Mouse (Mus musculus) liver, adult (tissue): Measurements from ENCODE around the gene Gm17304.

Experiments used
- GATA4 ChIP-seq: IDR thresholded peaks from 2 replicates; pipeline ENCODE4 v1.6.1; 2014; ENCODE audit warnings: mild to moderate bottlenecking, low read length; ENCODE audit not compliant: insufficient replicate concordance

Gm17304 gene

GRCm38 (mm10) chr5:106608798-106609197, at the start of gene Gm17304:
TSS of gene Gm17304 (plus strand) at chr5:106609098.
- no peak for TF ChIP-seq GATA4

GRCm38 (mm10) chr5:106560631-106561498, 48.0 kb upstream of the Gm17304 start:
- no peak for TF ChIP-seq GATA4

GRCm38 (mm10) chr5:106561499-106561822, 47.4 kb upstream of the Gm17304 start:
- no peak for TF ChIP-seq GATA4

GRCm38 (mm10) chr5:106566025-106566424, 42.9 kb upstream of the Gm17304 start:
- no peak for TF ChIP-seq GATA4

GRCm38 (mm10) chr5:106573742-106574559, 34.9 kb upstream of the Gm17304 start:
- TF ChIP-seq GATA4 = no peak

- TF ChIP-seq GATA4 = no peak
These were observed 34.3 kb upstream of the Gm17304 start for GRCm38 (mm10) chr5:106574560-106574946.

GRCm38 (mm10) chr5:106575098-106575497, 33.8 kb upstream of the Gm17304 start:
- no peak for TF ChIP-seq GATA4

- no peak for TF ChIP-seq GATA4
These were observed 31.5 kb upstream of the Gm17304 start for GRCm38 (mm10) chr5:106577237-106577888.

- TF ChIP-seq GATA4 = no peak
These were observed 28.0 kb upstream of the Gm17304 start for GRCm38 (mm10) chr5:106580943-106581342.

GRCm38 (mm10) chr5:106589006-106589405, 19.9 kb upstream of the Gm17304 start:
- no peak for TF ChIP-seq GATA4

GRCm38 (mm10) chr5:106589670-106590069, 19.2 kb upstream of the Gm17304 start:
- TF ChIP-seq GATA4 = no peak

GRCm38 (mm10) chr5:106590686-106591085, 18.2 kb upstream of the Gm17304 start:
- TF ChIP-seq GATA4 = no peak

GRCm38 (mm10) chr5:106594388-106594787, 14.5 kb upstream of the Gm17304 start:
- TF ChIP-seq GATA4 = no peak

GRCm38 (mm10) chr5:106597472-106597871, 11.4 kb upstream of the Gm17304 start:
- no peak for TF ChIP-seq GATA4

GRCm38 (mm10) chr5:106599482-106599881, 9.4 kb upstream of the Gm17304 start:
- no peak for TF ChIP-seq GATA4

GRCm38 (mm10) chr5:106604381-106604780, 4.5 kb upstream of the Gm17304 start:
- TF ChIP-seq GATA4 = no peak
